Mouse (Mus musculus): ENCODE measurements around the gene Mug1.
"Not testable (repeated sequence)": the region's sequence is repeated elsewhere in the genome, so short reads cannot be mapped to it uniquely, and the experiment has no call there.

The Mug1 gene

DNA sequence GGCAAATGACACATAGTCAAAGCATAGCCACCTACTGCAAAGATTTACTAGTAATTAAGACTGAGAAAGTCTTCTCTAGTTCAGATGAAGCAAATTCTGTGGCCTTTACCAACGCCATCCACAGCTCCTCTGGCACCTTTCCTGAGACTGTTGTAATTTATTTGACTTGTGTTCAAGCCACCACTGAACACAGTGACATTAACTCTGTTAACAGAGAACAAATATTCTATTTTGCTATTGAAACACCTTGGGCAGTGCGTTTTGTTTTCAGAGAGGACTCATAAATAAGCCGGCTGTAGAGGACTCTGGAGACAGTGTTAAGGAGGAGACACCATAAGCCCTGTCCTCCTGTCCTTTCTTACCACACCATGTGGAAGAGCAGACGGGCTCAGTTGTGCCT is at the start of gene Mug1:
Gene Mug1, plus strand, starts transcription at position 271 of the 400 bp plus-strand sequence.
- DNase-seq: not testable (repeated sequence)

DNA sequence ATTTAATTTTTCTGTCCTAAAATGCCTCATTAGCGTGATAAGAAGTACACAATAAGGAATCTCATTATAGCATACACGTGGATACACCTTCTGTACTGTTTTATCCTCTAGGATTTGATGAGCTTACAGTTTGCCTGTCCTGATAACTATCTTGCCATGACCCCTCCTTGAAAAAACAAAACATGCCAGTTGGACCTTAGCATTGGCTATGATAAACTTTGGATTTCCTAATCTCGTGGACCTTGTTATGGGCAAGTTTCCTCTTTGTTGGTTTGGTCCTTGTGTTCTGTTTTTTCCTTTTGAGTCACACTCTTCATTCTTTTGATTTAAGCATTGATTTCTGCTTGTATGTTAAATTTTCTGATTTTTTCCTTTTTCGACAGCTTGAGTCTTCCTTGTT is 10.3 kb upstream of the Mug1 start:
- no peak for DNase-seq

DNA sequence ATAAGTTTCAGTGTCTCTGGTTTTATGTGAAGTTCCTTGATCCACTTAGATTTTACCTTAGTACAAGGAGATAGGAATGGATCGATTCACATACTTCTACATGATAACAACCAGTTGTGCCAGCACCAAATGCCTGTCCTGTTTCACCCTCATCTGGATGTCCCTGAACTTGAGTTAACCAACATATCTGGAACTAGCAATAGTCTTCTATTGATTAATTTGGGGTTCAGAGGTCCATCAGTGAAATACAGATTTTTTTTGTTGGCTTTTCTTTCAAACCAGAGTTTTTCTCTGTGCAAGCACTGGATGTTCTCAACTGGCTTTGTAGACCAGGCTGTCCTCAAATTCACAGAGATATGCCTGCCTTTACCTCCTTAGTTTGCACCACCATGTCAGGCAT is 2.0 kb upstream of the Mug1 start:
- DNase-seq: no peak

DNA sequence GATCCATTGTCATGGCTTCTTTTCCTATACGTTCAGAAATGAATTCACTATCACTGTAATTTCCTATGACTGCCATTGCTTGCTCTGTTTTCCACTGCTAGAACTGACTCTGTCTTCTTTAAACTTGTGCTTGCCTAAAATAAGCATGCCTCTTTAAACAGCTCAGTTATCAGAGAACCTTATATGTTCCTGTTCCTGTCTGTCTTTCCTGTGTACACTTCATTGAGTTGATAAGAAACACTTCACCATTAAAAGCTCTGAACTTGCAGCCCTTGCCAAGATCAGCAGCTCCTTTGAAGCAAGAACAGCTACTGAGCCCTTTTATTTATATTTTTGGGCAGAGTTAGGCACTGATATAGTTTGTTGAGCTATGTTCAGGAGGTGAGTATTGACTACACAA is 10.0 kb downstream of the Mug1 start:
- DNase-seq: no peak
